Mouse (Mus musculus): ENCODE results near the gene Ccdc78. TPM values are rescaled to one million over a fixed set of nuclear protein-coding genes. Genes with fewer than 3 reads are reported as not detected.
"Not testable (repeated sequence)": the region's sequence is repeated elsewhere in the genome, so short reads cannot be mapped to it uniquely, and the experiment has no call there.

The Ccdc78 gene
- under 1 TPM in 1 of 2 experiments, not detected in 1; 0.39 TPM for total RNA-seq (2021)
- long read RNA-seq, experiment 1, result 0 reads
- long read RNA-seq, experiment 2, result 0 reads

DNA sequence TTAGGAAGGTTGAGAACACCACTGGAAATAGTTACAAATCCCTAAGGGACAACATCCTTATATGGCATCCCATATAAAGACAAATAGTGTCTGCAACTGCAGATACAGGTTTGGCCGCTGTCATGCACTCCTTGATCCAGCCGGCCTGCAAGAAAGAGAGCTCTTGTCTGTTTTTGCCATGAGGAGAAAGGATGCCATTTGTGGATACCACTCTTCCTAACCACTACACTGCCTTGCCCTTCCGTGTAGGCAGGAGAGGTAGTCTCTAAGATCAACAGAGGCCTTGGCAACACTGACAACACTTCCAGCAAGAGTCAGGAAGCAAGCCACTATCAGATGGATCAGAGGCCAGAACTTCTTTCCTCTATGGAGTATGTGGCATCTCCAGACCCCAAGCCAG lies at the start of gene Ccdc78:
Gene Ccdc78, plus strand, starts transcription at position 301 of the 400 bp plus-strand sequence.
- no peak for DNase-seq

GRCm38 (mm10) chr17:25738861-25739260 lies 47.5 kb upstream of the Ccdc78 start:
- no peak for DNase-seq

DNA sequence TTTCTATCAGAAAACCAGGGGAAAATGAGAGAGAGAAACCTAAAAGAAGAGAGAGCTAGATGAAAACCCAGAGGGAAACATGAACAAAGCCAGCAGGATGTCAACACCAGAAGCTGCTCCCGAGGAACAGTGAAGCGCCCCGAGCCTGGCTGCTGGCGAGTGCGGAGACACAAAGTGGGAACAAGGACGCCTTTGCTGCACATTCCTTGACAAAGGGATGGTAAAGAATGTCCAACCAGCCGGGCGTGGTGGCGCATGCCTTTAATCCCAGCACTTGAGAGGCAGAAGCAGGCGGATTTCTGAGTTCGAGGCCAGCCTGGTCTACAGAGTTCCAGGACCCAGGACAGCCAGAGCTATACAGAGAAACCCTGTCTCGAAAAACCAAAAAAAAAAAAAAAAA lies 44.9 kb upstream of the Ccdc78 start:
- not testable (repeated sequence) for DNase-seq

DNA sequence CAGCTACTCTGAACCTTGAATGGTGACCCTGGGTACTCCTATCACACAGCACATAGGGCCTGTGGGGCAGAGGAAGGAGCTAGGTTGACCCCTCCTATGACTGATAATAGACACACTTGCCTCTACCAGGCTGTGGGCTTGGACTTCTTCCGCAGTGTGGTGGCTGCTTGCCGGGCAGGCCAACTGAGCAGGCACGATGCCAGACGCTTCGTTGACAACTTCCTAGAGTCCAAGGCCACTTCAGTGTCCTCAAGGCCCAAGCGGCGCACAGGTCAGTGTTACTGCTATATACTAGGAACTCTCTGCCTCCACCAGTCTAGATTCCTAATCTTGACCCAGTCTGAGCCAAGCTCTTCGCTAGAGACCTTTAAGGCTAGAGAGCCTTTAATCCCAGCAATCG lies 42.5 kb upstream of the Ccdc78 start:
- DNase-seq, result no peak

DNA sequence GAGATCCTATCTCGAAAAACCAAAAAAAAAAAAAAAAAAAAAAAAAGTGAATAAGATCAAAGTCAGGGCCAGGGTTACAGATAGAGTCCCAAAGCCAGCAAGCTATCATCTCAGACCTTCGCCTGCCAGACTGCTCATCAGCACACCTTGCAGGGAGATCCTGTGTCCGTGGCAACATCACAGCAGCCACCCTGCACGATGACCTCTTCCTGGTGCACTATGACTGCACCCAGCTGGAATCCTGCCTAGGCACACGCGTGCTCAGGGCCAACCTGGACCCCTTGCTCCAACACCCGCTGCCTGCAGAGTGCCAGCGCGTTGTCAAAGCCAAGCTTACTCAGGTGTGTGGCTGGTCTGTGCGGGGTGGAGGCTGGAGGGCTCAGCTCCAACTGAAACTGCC lies 42.1 kb upstream of the Ccdc78 start:
- DNase-seq, result no peak

DNA sequence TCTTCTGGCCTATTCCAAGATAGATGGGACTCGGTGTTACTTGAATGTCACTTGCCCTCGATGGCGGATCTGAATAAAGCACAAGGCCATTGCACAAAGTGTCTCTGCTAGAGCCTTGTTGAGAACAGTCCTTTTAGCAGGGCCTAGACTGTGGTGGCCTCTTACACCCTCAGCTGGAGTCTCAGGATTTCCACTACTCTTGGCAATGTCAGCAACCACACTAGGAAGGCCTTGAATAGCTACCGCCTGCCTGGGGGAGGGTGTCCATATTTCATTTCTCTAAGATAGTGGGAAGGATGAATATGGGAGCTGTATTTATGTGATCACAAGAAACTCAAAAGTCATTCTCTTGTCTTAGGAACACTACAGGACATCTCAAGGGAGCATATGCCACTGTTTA lies 38.1 kb upstream of the Ccdc78 start:
- no peak for DNase-seq

- DNase-seq, result no peak
Measured at GRCm38 (mm10) chr17:25749314-25749713, 37.1 kb upstream of the Ccdc78 start.

GRCm38 (mm10) chr17:25751446-25751845 lies 34.9 kb upstream of the Ccdc78 start:
- DNase-seq, result peak; percentile 35 to 50

- DNase-seq, result no peak
Measured at GRCm38 (mm10) chr17:25754241-25754640, 32.1 kb upstream of the Ccdc78 start, which contains the start of gene Msln. Gene Msln, minus strand, starts transcription at chr17:25754378.

GRCm38 (mm10) chr17:25755086-25755485 lies 31.3 kb upstream of the Ccdc78 start:
- DNase-seq, result no peak

- no peak for DNase-seq
Measured at GRCm38 (mm10) chr17:25755627-25756377, 30.6 kb upstream of the Ccdc78 start.

- peak in 1 of 2 experiments; percentile 26 for DNase-seq
Measured at GRCm38 (mm10) chr17:25756378-25757242, 29.8 kb upstream of the Ccdc78 start.

- no peak for DNase-seq
Measured at GRCm38 (mm10) chr17:25757691-25758090, 28.7 kb upstream of the Ccdc78 start.

GRCm38 (mm10) chr17:25760148-25760547 lies 26.2 kb upstream of the Ccdc78 start:
- DNase-seq, result no peak

DNA sequence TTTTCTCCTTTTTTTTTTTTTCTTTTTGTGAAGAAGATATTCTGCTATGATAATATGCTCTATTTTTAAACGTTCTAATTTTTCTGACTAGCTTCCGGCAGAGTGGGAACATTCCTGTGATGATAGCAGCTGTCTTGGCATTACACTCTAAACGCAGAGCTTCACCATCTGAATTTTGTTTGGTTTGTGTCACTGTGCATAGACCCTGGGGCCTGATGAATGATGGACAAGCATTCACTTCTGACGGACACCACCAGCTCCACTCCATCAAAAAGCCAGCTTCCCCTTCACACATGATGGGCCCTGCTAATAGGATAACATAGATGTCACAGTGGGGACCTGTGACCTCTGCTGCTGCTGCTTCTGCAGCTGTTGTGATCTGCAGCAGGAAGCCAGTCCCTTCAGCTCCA lies 24.8 kb upstream of the Ccdc78 start:
- no peak for DNase-seq

- DNase-seq, result no peak
Measured at GRCm38 (mm10) chr17:25762591-25762990, 23.8 kb upstream of the Ccdc78 start.

- DNase-seq, result no peak
Measured at GRCm38 (mm10) chr17:25765886-25766285, 20.5 kb upstream of the Ccdc78 start.

DNA sequence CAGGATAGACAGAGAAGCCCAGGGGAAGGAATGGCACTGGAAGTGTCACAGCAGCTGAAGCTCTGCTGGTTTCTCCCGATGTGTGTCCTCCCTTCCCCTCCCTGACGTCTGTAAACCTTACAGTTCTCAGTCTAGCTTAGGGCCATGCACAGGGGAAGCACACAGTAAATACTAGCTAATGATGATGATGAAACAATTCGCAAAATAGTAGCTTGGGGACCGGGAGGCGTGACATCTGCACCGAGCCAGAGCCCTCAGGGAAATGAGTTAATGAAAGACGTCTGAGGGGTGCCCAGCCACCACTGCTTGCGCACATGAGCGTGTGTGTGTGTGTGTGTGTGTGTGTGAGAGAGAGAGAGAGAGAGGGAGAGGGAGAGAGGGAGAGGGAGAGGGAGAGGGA lies 17.0 kb upstream of the Ccdc78 start:
- no peak for DNase-seq

DNA sequence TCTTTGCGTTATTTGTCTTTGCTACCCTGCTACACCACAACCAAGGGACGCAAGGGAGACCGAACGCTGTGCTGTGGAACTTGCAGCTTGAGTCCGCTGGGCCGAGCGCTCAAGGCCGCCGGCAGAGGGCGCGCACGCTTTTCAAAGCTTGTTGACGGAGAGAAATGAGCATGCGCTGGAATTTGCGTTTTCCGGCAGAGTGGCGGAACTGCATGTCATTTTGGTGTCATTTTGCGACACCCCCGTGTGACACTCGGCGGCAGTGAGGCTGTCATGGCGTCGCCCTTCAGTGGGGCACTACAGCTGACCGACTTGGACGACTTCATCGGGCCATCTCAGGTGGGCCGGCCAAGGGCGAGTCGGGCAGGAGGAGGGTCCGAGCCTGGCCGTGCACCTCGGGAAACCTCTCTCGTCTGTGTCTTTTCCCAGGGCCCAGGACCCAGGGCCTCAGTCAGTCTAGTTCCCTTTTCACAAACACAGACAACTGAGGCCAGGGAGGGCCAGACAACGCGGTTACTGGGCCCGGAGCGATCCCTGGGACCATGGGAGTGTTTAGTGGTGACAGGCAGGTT lies 12.7 kb upstream of the Ccdc78 start, which contains the start of gene Narfl:
Gene Narfl, plus strand, starts transcription at position 228 of the 572 bp plus-strand sequence.
- peak; percentile 96 to 99 for DNase-seq

- no peak for DNase-seq
Measured at GRCm38 (mm10) chr17:25775318-25776062, 10.9 kb upstream of the Ccdc78 start.

DNA sequence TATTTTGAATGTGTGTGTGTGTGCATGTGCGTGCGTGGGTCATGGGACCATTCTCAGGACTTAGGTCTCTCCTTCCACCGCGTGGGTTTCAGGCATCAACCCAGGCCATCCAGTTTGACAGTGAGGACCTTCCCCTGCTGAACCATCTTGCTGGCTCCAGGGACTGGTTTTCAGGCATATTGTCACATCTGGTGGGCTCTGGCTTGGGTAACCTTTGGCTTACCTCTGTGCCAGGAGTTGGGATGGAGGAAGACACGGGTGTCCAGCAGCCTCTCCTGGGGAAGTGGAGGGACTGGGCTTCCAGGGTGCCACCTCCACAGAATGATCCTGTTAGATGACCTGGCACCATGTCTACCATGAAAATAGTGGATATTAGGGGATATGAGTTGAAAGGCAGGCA lies 8.4 kb upstream of the Ccdc78 start:
- DNase-seq, result no peak

- DNase-seq, result no peak
Measured at GRCm38 (mm10) chr17:25781339-25781738, 5.0 kb upstream of the Ccdc78 start.

All from heart, adult 18-20 months (tissue).